Mouse (Mus musculus) megakaryocyte, embryonic 14.5 days (primary cell): ENCODE results near the gene Adipor2.

Experiments used
- FLI1 ChIP-seq: IDR thresholded peaks from 2 replicates; pipeline ENCODE4 v1.6.1; 2012; ENCODE audit warnings: low read length, inconsistent platforms, mixed read lengths
- GATA1 ChIP-seq: IDR thresholded peaks from 3 replicates; pipeline ENCODE4 v1.6.1; 2012; ENCODE audit warnings: mixed read lengths, low read length, inconsistent platforms, borderline replicate concordance

- no peak for TF ChIP-seq GATA1
- TF ChIP-seq FLI1 = no peak
These were observed at the start of gene Adipor2 for GRCm38 (mm10) chr6:119417354-119417753.
